Mouse (Mus musculus) layer of hippocampus, adult 9-10 months (tissue): Measurements from ENCODE around the gene Zfp963.

ENCODE experiments used
- DNase-seq: peaks from one replicate; pipeline ENCODE4 v3.0.0; 2022; ENCODE audit warnings: low spot score

Zfp963 gene

DNA sequence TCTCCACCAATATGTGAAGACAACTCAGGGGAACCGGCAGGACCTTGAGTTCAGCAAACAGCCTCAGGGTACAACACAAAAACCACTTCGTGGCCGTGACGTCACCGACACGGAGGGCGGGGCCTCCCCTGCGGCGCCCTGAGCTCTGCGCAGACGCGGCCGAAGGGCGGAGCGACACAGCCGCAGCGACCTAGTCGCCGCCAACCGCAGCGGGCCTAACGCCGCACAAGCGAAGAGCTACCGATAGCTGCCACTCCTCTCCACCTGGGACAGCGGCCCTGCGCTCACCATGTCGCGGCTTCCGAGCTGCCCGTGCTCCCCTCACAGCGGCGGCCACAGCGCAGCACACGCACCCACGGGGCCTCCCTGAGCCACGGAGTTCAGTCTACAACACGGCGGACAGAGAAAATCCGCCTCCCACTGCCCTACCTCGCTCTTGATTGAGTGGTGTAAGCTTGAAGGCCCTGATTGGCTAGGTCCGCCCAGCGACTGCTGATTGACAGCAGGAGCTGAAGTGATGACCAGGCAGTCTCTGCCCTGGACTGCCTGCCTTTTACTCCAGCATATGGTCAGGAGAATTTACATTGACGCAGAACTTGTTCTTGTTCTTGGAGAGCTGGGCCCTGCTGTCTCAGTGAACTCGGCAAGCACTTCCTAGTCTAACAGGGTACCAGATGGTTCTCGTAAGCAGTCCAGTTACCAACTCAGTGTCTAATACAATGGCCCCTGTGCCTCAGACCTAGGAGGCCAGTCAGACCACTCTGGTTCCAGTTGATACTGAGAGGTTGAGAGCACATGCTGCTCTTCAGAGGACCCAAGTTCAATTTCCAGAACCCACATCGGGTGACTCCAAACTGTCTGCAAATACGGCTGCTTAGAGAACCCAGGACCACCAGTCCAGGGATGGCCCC lies at the start of gene Zfp963:
Gene Zfp963, minus strand, starts transcription at position 427 of the 911 bp plus-strand sequence.
- peak; percentile 94 for DNase-seq

DNA sequence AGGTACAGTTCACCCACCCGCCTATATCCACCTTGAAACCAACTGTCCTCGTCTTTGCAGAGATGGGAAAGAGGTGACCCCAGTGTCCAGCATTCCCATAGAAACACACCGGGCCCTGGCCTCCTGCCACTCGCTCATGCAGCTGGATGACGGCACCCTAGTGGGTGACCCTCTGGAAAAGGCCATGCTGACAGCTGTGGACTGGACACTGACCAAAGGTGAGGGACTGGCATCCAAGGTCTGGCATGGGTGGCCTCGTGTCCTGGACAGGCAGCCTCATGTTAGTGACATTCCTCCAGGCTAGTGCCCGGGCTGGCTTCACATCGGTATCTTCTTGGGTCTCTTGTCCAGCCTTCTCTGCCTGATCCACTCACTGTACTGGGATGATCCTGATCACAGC lies 49.5 kb upstream of the Zfp963 start:
- no peak for DNase-seq

DNA sequence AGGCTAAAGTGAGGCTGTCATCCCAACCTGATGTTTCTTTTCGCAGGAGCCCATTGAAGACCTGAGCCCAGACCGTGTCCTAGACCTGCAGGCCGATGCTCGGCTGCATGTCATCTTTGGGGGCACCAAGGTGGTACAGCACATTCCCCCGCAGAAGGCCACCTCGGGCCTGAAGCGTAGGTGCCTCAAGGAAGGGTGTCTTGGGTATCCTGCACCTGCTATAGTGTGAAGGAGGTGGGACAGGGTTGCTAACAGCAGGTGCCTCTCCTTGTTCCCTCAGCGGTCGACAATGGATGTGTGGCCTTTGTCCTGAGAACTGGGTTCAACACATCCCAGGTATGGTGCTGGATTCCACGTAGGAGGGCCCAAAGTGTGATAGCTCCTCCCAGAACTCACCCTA lies 47.9 kb upstream of the Zfp963 start:
- DNase-seq = no peak

- no peak for DNase-seq
These were observed 47.1 kb upstream of the Zfp963 start for GRCm38 (mm10) chr8:69796721-69797345.

DNA sequence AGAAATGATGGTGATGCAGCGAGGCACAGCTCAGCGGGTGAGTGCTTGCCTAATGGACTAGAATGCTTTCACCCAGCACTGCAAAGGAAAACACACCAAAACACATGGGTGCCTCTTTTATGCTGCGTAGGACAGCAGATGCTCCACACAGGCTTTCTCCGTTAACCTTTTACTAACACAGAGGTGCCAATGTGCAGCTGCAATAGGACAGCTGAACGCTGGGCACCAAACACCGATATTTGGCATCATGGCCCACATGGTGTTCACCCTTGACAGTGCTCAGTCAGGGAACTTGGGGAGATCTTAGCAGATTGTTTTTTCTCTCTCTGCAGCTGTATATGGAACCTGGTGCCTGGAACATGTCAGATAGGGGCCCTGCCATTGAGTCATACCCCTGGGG lies 45.1 kb upstream of the Zfp963 start:
- no peak for DNase-seq

DNA sequence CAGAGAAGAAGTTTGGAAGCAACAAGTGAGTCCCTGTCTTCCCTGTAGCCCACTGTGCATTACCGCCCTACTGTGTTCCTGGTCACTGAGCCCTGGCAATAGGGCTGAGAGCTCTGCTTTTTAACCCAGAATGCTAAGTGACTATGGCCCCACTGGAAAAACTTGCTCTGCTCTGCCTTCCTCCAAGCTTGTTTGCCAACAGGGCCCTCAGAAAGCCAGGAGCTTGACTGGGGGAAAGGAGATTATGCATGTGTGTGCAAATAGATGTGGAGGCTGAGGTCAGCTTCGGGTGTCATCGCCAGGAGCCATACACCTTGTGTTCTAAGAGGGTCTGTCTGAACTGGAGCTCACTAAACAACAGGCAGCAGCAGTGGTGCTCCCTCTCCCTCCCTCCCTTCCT lies 44.3 kb upstream of the Zfp963 start:
- DNase-seq = no peak

DNA sequence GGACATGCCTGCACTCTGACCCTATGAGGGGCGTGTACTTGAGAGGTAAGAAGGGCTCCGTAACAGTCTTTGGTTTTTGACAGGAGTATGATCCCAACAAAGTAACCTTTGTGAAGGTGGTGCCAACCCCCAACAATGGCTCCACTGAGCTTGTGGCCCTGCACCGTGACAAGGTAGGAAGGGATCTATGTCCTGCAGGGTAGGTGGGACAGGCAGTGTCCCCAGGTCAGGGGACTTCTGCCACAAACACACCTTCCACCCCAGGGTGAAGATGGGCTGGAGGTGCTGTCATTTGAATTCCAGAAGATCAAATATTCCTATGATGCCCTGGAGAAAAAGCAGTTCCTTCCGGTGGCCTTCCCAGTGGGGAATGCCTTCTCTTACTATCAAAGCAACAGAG lies 43.9 kb upstream of the Zfp963 start:
- DNase-seq = no peak

DNA sequence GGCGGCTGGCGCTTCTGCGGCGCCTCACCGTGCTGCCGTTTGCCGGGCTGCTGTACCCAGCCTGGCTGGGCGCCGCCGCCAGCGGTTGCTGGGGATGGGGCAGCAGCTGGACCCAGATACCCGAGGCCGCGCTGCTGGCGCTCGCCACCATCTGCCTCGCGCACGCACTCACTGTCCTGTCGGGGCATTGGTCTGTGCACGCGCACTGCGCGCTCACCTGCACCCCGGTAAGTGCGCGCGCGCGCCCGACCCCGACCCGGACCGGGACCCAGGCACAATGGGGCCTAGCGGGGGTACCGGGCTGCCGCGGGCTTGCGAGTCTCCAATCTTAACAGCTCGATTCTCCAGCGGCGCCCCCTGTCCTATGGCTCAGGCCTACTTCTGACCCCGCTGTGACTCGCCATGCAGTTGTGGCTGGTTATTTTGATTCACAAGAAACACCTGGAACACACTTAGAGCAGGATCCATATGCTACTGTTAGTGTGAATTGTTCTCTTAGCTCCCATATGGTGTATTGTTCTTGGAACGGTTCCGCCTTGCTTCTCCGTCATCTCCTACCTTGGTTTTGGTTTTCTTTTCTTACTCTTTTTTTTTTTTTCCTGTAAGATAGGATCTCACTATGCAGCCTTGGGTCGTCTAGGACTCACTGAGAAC lies 41.8 kb upstream of the Zfp963 start:
- no peak for DNase-seq

- peak; percentile 65 for DNase-seq
These were observed 41.1 kb upstream of the Zfp963 start, which contains the start of the genes Atp13a1 and Zfp866 for GRCm38 (mm10) chr8:69790773-69791367. Gene Atp13a1 (plus strand): TSS chr8:69791163. Gene Zfp866 (minus strand): TSS chr8:69791178.

DNA sequence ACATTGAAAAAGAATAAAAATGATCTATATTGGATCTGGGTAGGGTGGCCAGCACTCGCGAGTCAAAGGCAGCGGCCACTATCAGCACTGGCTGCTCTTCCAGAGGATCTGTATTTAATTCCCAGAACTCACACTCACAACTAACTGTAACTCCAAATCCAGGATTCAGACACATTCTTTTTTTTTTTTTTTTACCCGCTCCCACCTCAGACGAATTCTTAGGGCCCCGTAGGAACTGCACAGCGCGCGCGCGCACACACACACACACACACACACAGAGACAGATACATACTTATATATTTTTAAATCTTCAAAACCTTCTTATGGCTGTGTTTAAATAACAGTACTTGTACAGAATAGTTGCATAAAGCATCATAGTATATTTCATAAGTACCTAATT lies 40.6 kb upstream of the Zfp963 start:
- DNase-seq = no peak

GRCm38 (mm10) chr8:69789731-69790130 lies 40.0 kb upstream of the Zfp963 start:
- DNase-seq = no peak

- no peak for DNase-seq
These were observed 39.3 kb upstream of the Zfp963 start for GRCm38 (mm10) chr8:69789105-69789504.

GRCm38 (mm10) chr8:69777111-69777510 lies 27.3 kb upstream of the Zfp963 start:
- no peak for DNase-seq

DNA sequence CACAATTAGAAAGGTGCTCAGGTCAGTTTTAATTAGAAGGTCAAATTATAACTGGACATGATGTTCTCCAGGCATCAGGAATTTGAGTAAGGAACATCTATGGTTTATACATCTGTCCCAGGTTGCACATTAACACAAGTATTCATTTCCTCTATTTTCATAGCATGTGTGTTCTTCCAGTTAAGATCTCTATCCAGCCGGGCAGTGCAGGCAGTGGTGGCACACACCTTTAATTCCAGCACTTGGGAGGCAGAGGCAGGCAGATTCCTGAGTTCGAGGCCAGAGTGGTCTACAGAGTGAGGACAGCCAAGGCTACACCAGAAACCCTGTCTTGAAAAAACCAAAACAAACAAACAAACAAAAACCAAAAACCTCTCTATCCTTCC lies 25.4 kb upstream of the Zfp963 start:
- no peak for DNase-seq

GRCm38 (mm10) chr8:69774503-69775148 lies 24.9 kb upstream of the Zfp963 start, which contains the start of gene Gm20422:
Gene Gm20422 (minus strand): TSS chr8:69774886.
- DNase-seq = peak; percentile 86

GRCm38 (mm10) chr8:69772106-69772505 lies 22.3 kb upstream of the Zfp963 start:
- DNase-seq = no peak

DNA sequence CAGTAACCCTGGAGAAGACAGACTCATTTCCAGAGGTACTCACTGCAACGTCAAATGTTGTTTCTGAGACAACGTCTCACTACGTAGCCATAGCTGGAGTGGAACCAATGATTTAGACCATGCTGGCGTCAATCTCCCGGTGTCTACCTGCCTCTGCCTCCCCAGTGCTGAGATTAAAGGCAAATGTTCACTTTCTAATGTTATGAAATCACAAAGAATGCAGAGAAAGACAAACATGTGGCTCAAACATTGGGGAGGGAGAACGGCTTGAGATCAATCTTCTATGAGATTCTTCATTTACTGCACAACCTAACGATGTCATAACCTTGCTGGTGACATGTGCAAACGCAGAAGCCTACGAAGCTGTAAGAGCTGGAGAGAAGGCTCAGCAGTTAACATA lies 21.5 kb upstream of the Zfp963 start:
- no peak for DNase-seq

- DNase-seq = no peak
These were observed 12.2 kb upstream of the Zfp963 start for GRCm38 (mm10) chr8:69761814-69762445.

DNA sequence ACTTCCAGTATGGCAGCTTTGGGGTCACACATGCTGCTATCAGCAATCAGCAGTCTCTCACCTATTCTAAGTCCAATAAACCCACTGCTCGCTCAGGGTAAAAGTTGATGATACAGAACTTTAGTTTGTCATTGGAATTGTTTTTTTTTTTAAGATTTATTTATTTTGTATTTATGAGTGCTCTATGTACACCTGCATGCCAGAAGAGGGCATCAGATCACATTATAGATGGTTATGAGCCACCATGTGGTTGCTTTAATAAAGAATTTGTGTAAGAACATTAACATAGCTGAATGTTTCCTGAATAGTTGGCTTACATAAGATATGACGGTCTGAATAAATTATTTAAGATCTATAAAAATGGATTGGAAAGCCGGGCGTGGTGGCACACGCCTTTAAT lies 8.5 kb upstream of the Zfp963 start:
- no peak for DNase-seq

- DNase-seq = no peak
These were observed 2.7 kb upstream of the Zfp963 start for GRCm38 (mm10) chr8:69752437-69752836.

DNA sequence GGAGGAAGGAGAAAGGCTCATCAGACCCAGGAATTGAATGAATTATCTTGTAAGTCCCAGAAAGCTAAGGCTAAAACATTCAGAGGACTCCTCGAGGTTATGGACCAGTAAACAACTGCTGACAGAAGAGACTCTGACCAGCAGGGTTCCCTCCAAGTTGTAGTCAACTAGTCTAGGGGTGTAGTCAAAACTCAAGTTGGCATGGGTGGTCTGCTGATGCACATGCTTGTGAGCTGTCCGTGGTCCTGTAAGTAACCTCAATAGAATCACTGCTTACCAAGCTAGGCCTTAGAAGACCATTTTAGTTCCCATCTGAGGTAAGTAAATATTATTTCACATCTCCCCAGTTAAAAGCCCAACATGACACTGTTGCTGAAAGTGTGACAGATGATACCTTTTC lies 8.5 kb downstream of the Zfp963 start:
- no peak for DNase-seq
